Mouse (Mus musculus) adipocyte (in vitro differentiated cells): ENCODE measurements at regions not wholly inside any gene's neighbourhood (a gene's known extent, or its start where the extent isn't known, plus 50 kb on each side); places are given as distances from the start of the nearest gene placed in this dataset.

Experiments
- DNase-seq: peaks from one replicate; pipeline ENCODE4 v3.0.0-alpha.2; 2016; ENCODE audit warnings: low spot score

- no peak for DNase-seq
Measured at GRCm38 (mm10) chr11:94882687-94883383, 53.2 kb upstream of the Col1a1 start.

GRCm38 (mm10) chr11:94881982-94882686, 53.9 kb upstream of the Col1a1 start:
- peak; percentile 37 for DNase-seq

- DNase-seq: no peak
Measured at GRCm38 (mm10) chr11:94880896-94881840, 54.9 kb upstream of the Col1a1 start.

GRCm38 (mm10) chr11:94876707-94877106, 59.3 kb upstream of the Col1a1 start:
- DNase-seq: no peak

- DNase-seq: no peak
Measured at GRCm38 (mm10) chr11:94875026-94875425, 61.0 kb upstream of the Col1a1 start.

- DNase-seq: no peak
Measured at GRCm38 (mm10) chr11:94874155-94874561, 61.9 kb upstream of the Col1a1 start.

- no peak for DNase-seq
Measured at GRCm38 (mm10) chr11:94873693-94874092, 62.3 kb upstream of the Col1a1 start.

- DNase-seq: peak; percentile 43
Measured at GRCm38 (mm10) chr11:94872921-94873320, 63.1 kb upstream of the Col1a1 start.

GRCm38 (mm10) chr11:94870341-94870740, 65.7 kb upstream of the Col1a1 start:
- DNase-seq: peak; percentile 79

- DNase-seq: peak; percentile 64
Measured at GRCm38 (mm10) chr11:94869866-94870265, 66.2 kb upstream of the Col1a1 start.

- peak; percentile 82 for DNase-seq
Measured at GRCm38 (mm10) chr11:94866176-94866967, 69.7 kb upstream of the Col1a1 start.

- DNase-seq: no peak
Measured at GRCm38 (mm10) chr11:94850129-94850528, 67.6 kb upstream of the Tmem92 start.

GRCm38 (mm10) chr11:94839133-94839532, 56.6 kb upstream of the Tmem92 start:
- peak; percentile 20 for DNase-seq

GRCm38 (mm10) chr11:94838140-94838539, 55.6 kb upstream of the Tmem92 start:
- peak; percentile 16 for DNase-seq

GRCm38 (mm10) chr11:94836347-94836746, 53.8 kb upstream of the Tmem92 start:
- DNase-seq: no peak

GRCm38 (mm10) chr11:94832246-94832985, 49.9 kb upstream of the Tmem92 start:
- peak; percentile 47 for DNase-seq
